9 mouse cellular contexts compared by ENCODE assay signal in the genomic region with DNA sequence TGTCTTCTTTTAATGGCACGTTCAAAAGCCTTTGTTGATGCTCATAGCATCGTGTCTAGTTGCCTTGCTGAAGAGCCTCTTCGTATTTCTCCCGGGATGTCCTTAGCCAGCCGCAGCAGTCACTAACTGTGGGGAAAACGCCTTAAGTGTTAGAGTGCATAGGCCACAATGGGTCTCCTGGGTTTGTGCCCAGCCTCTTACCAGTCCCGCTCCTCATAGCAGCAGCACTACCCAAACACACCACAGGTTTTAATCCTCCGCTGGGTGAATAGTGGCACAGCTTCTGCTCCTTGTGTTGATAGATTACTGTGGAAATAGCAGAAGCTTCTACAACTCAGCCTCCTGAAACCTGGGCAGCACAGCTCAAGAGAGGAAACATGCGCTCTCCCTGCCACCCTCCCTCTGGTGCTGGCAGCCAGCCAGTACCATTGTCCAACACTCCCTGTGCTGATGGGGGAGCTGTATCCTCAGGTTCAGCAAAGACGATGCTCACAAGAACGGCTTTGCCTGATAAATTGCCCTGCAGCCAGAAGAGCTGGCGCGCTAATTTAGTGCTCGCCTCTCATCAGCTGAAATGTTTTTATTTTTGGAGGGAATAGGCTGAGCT. TPM values are rescaled to one million over a fixed set of nuclear protein-coding genes. Genes with fewer than 3 reads are reported as not detected.
A peak's percentile ranks its signal among the peaks of the same experiment; 100 is the strongest.
DNase-seq lines count a peak whose midpoint lies in the region; ATAC-seq lines count a peak whose summit lies in the region.
"Had no signal": no experiment of that assay in that cellular context is flagged by ENCODE, and none has a peak within 500 bp of the region (broad histone marks: within the 10 kb centered on the region; RNA-seq: fewer than 3 reads in every experiment).

No protein-coding gene starts in this region.

- H3K9ac ChIP-seq in heart, embryonic 16.5 days (ENCODE audit: low read length): no peak overlapping the region

- DNase-seq in gastrocnemius, postnatal 14 days: peak; percentile 34
- no peak for DNase-seq in gastrocnemius, adult 8-10 months (ENCODE audit: low spot score in 2 of 2)
- DNase-seq in cerebellum, adult 9-11 months: peak; percentile 94
- DNase-seq in kidney, postnatal 36 days: peak; percentile 69 to 82
- DNase-seq in lung, postnatal 36 days: peak; percentile 15
- peak; percentile 50 for DNase-seq in right cerebral cortex, postnatal 25 days

- no peak overlapping the region for H3K4me3 ChIP-seq in heart, embryonic 16.5 days (ENCODE audit: low read length)

- 49% methylated on average over 14 of the region's 14 CpGs for WGBS in heart, embryonic 16.5 days

- H3K9me3 ChIP-seq in heart, embryonic 16.5 days (replicated peaks; ENCODE audit: control insufficient read depth, low read length): 0 out of 2 replicates have a peak, but pooled peaks cover 3% of the 10 kb centered on the region

- no peak overlapping the region for H3K27ac ChIP-seq in heart, embryonic 16.5 days (ENCODE audit: low read length)

- intact Hi-C loops in gastrocnemius, postnatal 14 days (cut with DNase I; ENCODE audit: low total_unique reads): no loop called here

- H3K27me3 ChIP-seq in heart, embryonic 16.5 days (ENCODE audit: control insufficient read depth, insufficient read depth, low read length): no peaks in the 10 kb centered on the region; the same call in 1 of the 2 replicates

- H3K4me2 ChIP-seq in heart, embryonic 16.5 days (ENCODE audit: low read depth, low read length): no peak overlapping the region

- peaks cover 4% of the 10 kb centered on the region; the same call in 1 of the 2 replicates for H3K4me1 ChIP-seq in heart, embryonic 16.5 days (ENCODE audit: control insufficient read depth, insufficient read depth, low read length)

- no peaks in the 10 kb centered on the region for H3K36me3 ChIP-seq in heart, embryonic 16.5 days (ENCODE audit: control insufficient read depth, insufficient read depth)

- ATAC-seq in heart, embryonic 16.5 days (replicated peaks; ENCODE audit: extremely low read depth, insufficient read depth, low FRiP score): peak; percentile 71
- ATAC-seq in CD4-positive, CD25-positive, alpha-beta regulatory T cell, adult 4 months: no peak

RNA-seq across cellular contexts. Expression of gene Spert, which starts 27.3 kb away (rescaled TPM):
- total RNA-seq in gastrocnemius, postnatal 14 days (2021): not detected
- total RNA-seq in gastrocnemius, adult 8-10 months (2022): not detected
- not detected in 2 replicates for polyA plus RNA-seq in heart, embryonic 16.5 days (2015; fragmentation: Nextera tagmentation; extraction: Ambion mirVana)
- not detected for polyA plus RNA-seq in CD4-positive, CD25-positive, alpha-beta regulatory T cell, adult 4 months (2017; shearing (Covaris generic))
- polyA plus RNA-seq: limb, embryonic 11.5 days had no signal

Comparison
In these comparisons a context has a peak if more than half of its experiments do, and no peak if none do; other contexts are left out.
1. DNase-seq: peak in gastrocnemius, postnatal 14 days (single experiment), cerebellum, adult 9-11 months (single experiment), kidney, postnatal 36 days (2 of 2), lung, postnatal 36 days (single experiment) and right cerebral cortex, postnatal 25 days (single experiment); none in gastrocnemius, adult 8-10 months (0 of 2).